28 mouse cellular contexts compared by ENCODE assay signal in genomic region chr13:16196692-16197091, GRCm38 (mm10).
"Had no signal": no experiment of that assay in that cellular context is flagged by ENCODE, and none has a peak within 500 bp of the region (broad histone marks: within the 10 kb centered on the region; RNA-seq: fewer than 3 reads in every experiment).

No protein-coding gene starts in this region.

- DNase-seq: gastrocnemius, postnatal 14 days; gastrocnemius, postnatal 36 days; heart, adult 11 months; heart, postnatal 10 days; heart, postnatal 4 days; kidney, adult 18-20 months; kidney, adult 9 months; kidney, postnatal 14 days; kidney, postnatal 36 days; layer of hippocampus, adult 9-11 months; layer of hippocampus, postnatal 36 days; left cerebral cortex, postnatal 4 days; lung, adult 18-20 months had no signal

- H3K27me3 ChIP-seq: heart, embryonic 12.5 days; hindbrain, embryonic 12.5 days; intestine, embryonic 15.5 days; kidney, embryonic 15.5 days; limb, embryonic 13.5 days; limb, embryonic 15.5 days; liver, embryonic 12.5 days had no signal

- H3K9ac ChIP-seq: heart, embryonic 12.5 days; hindbrain, embryonic 12.5 days; hindbrain, embryonic 14.5 days; intestine, embryonic 15.5 days; kidney, embryonic 15.5 days; limb, embryonic 13.5 days; limb, embryonic 15.5 days; liver, embryonic 12.5 days; liver, embryonic 14.5 days had no signal

- H3K4me2 ChIP-seq: heart, embryonic 12.5 days; hindbrain, embryonic 12.5 days; hindbrain, embryonic 14.5 days; intestine, embryonic 15.5 days; kidney, embryonic 15.5 days; limb, embryonic 13.5 days; limb, embryonic 15.5 days; liver, embryonic 12.5 days had no signal

- H3K36me3 ChIP-seq: heart, embryonic 10.5 days; heart, embryonic 12.5 days; hindbrain, embryonic 10.5 days; hindbrain, embryonic 12.5 days; intestine, embryonic 15.5 days; kidney, embryonic 15.5 days; limb, embryonic 13.5 days; limb, embryonic 15.5 days; liver, embryonic 12.5 days had no signal

- ATAC-seq: hindbrain, embryonic 16.5 days; inflammation-experienced regulatory T-cells, adult 6 months; intestine, embryonic 15.5 days; intestine, postnatal 0 days; liver, embryonic 12.5 days had no signal

- H3K4me3 ChIP-seq: heart, embryonic 10.5 days; heart, embryonic 12.5 days; hindbrain, embryonic 10.5 days; hindbrain, embryonic 12.5 days; intestine, embryonic 15.5 days; kidney, embryonic 15.5 days; limb, embryonic 13.5 days; limb, embryonic 15.5 days; liver, embryonic 12.5 days had no signal

- H3K27ac ChIP-seq: heart, embryonic 10.5 days; hindbrain, embryonic 10.5 days; hindbrain, embryonic 12.5 days; hindbrain, embryonic 14.5 days; intestine, embryonic 15.5 days; kidney, embryonic 15.5 days; kidney, postnatal 0 days; limb, embryonic 13.5 days; limb, embryonic 15.5 days; liver, embryonic 12.5 days; liver, embryonic 14.5 days had no signal

- H3K4me1 ChIP-seq: heart, embryonic 10.5 days; heart, embryonic 12.5 days; hindbrain, embryonic 10.5 days; hindbrain, embryonic 12.5 days; intestine, embryonic 15.5 days; kidney, embryonic 15.5 days; limb, embryonic 13.5 days; limb, embryonic 15.5 days; liver, embryonic 12.5 days had no signal

- H3K9me3 ChIP-seq: heart, embryonic 10.5 days; heart, embryonic 12.5 days; hindbrain, embryonic 10.5 days; hindbrain, embryonic 12.5 days; intestine, embryonic 15.5 days; kidney, embryonic 15.5 days; limb, embryonic 13.5 days; limb, embryonic 15.5 days; liver, embryonic 12.5 days had no signal
